ENCODE assay signal across 9 mouse cellular contexts in the genomic region with DNA sequence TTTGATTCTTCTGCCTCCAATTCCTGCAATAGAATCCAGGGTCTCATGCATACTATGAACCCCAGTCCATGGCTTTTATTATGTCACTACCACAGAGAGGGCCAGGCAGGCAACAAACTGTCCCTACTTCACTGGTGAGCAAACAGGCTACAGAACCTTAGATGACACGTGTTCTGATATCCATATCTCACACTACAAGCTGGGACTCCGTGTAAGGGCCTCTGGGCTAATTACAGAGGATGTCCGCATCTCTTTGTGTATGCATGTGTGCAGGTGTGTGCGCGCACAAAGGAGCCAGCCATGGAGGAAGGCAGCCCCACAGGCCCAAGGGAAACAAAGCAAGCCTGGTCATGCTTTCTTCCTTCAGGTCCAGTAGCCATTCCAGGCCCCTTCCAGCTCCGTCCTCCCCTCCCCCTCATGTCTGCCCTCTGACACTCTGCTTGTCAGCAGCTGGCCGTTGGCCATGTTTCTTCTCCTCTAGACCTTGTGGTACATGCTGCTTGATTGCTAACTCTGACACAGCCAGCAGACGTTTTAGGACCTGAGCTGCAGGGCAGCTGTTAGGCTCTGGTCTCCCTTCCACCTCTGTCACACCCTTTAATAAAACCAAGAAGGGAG. TPM values are rescaled to one million over a fixed set of nuclear protein-coding genes. Genes with fewer than 3 reads are reported as not detected.
DNase-seq lines count a peak whose midpoint lies in the region; ATAC-seq and TF ChIP-seq lines count a peak whose summit lies in the region.
"Had no signal": no experiment of that assay in that cellular context is flagged by ENCODE, and none has a peak within 500 bp of the region (broad histone marks: within the 10 kb centered on the region; RNA-seq: fewer than 3 reads in every experiment).

No protein-coding gene starts in this region.

- H3K36me3 ChIP-seq in midbrain, postnatal 0 days (ENCODE audit: insufficient read depth, low read length) = no peaks in the 10 kb centered on the region

- no peaks in the 10 kb centered on the region for H3K9me3 ChIP-seq in midbrain, postnatal 0 days (ENCODE audit: low read length)

- no peak overlapping the region; the same call in 1 of the 2 replicates for H3K27ac ChIP-seq in midbrain, postnatal 0 days (ENCODE audit: low read depth, low read length)

- TF ChIP-seq CTCF in midbrain, postnatal 0 days (IDR thresholded peaks at IDR 0.05) = no peak

- no peak for ATAC-seq in midbrain, postnatal 0 days (ENCODE audit: low FRiP score)
- no peak for ATAC-seq in inflammation-experienced regulatory T-cells, adult 6 months

- 44% methylated on average over 8 of the region's 8 CpGs for WGBS in midbrain, postnatal 0 days

- H3K4me1 ChIP-seq in midbrain, postnatal 0 days (ENCODE audit: insufficient read depth, low read length) = peaks cover 5% of the 10 kb centered on the region; the same call in 1 of the 2 replicates

- 0 out of 2 replicates have a peak overlapping the region, but pooled peaks have one; percentile 4 for H3K9ac ChIP-seq in midbrain, postnatal 0 days (replicated peaks; ENCODE audit: low read length, poor library complexity, severe bottlenecking)

- DNase-seq in ovary, postnatal 14 days (ENCODE audit: low spot score) = peak; percentile 26
- DNase-seq in ovary, adult 18-20 months (ENCODE audit: low spot score) = no peak
- peak; percentile 11 for DNase-seq in heart, adult 8-10 months (ENCODE audit: low spot score)
- peak; percentile 86 for DNase-seq in kidney, adult 9 months
- DNase-seq in midbrain, postnatal 0 days (ENCODE audit: low spot score) = peak; percentile 66
- no peak for DNase-seq in gastrocnemius, adult 18-20 months (ENCODE audit: low spot score)
- no peak for DNase-seq in adrenal gland, adult 2 months

- H3K27me3 ChIP-seq in midbrain, postnatal 0 days (ENCODE audit: insufficient read depth, low read length) = no peaks in the 10 kb centered on the region

- no peak overlapping the region for H3K4me3 ChIP-seq in midbrain, postnatal 0 days (ENCODE audit: low read depth, low read length)

- H3K4me2 ChIP-seq in midbrain, postnatal 0 days (ENCODE audit: low read depth, low read length, poor library complexity, severe bottlenecking) = no peak overlapping the region

RNA-seq across cellular contexts. Expression of gene Bfsp2, which starts 0.5 kb away (rescaled TPM):
- total RNA-seq in heart, adult 8-10 months (2022) = 1 to 10 TPM in 1 of 4 experiments, under 1 TPM in 3; 0.72 to 1.3 (median 0.74) TPM
- total RNA-seq in midbrain, postnatal 0 days (2014; rRNA removed) = 1.2 and 1.8 TPM in 2 replicates
- 3.0 and 3.3 TPM in 2 replicates for polyA plus RNA-seq in midbrain, postnatal 0 days (2015; fragmentation: Nextera tagmentation; extraction: Ambion mirVana)
- polyA plus RNA-seq in inflammation-experienced regulatory T-cells, adult 6 months (2017; shearing (Covaris generic)) = under 1 TPM in 1 of 3 experiments, not detected in 2; 0.88 TPM
- under 1 TPM; 0.41 to 0.71 TPM for total RNA-seq in gastrocnemius, adult 18-20 months (2021)
- not detected for total RNA-seq in adrenal gland, adult 2 months (2021)
- polyA plus RNA-seq in adrenal gland, adult 2 months (2012; rRNA removed) = not detected in 2 replicates
- polyA plus RNA-seq: gonadal fat pad, adult 2 months had no signal

Comparison
In these comparisons a context has a peak if more than half of its experiments do, and no peak if none do; other contexts are left out.
1. DNase-seq: peak in ovary, postnatal 14 days (single experiment), heart, adult 8-10 months (single experiment), kidney, adult 9 months (single experiment) and midbrain, postnatal 0 days (single experiment); none in ovary, adult 18-20 months (single experiment), gastrocnemius, adult 18-20 months (single experiment) and adrenal gland, adult 2 months (single experiment).